Comparison of ENCODE assay signal across 8 mouse cellular contexts in the genomic region with DNA sequence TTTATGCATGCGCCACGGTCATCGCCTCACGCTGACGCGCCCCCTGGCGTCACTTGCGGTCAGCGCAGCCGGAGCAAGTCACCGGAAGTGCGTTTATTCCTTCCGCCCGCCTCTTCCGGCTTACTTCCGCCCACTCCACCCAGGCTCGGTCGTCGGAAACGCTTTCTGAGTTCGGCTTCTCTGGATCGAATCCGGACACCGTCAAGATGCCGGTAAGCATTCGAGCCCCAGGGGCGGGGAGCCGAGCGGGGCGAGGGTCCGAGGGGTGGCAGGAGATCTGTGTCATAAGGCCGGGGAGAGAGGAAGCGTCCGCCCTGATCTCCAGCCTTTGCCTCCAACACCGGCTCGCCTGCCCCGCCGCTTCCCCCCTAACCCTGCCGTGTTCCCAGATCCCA. TPM values are rescaled to one million over a fixed set of nuclear protein-coding genes. Genes with fewer than 3 reads are reported as not detected.
DNase-seq lines count a peak whose midpoint lies in the region; ATAC-seq lines count a peak whose summit lies in the region.

Gene Arpc3 (plus strand): TSS at position 93 of the 395 bp plus-strand sequence.

- H3K4me2 ChIP-seq in heart, embryonic 14.5 days (ENCODE audit: low read length), result peak within 1 kb of the TSS; percentile 80
- H3K4me2 ChIP-seq in liver, embryonic 13.5 days, result peak within 1 kb of the TSS; percentile 73
- H3K4me2 ChIP-seq in stomach, embryonic 16.5 days (ENCODE audit: low read depth, low read length), result peak within 1 kb of the TSS; percentile 88

- peak within 1 kb of the TSS; percentile 94 to 97 for H3K4me3 ChIP-seq in heart, embryonic 14.5 days (ENCODE audit: control insufficient read depth in 1 of 2, insufficient read depth in 1 of 2, low read depth in 1 of 2, low read length in 2 of 2)
- peak within 1 kb of the TSS; percentile 91 for H3K4me3 ChIP-seq in liver, embryonic 13.5 days (replicated peaks)
- H3K4me3 ChIP-seq in stomach, embryonic 16.5 days (replicated peaks; ENCODE audit: low read length), result peak within 1 kb of the TSS; percentile 91

- H3K9me3 ChIP-seq in heart, embryonic 14.5 days (ENCODE audit: control insufficient read depth, low read length), result no peaks in the 10 kb centered on the region
- H3K9me3 ChIP-seq in liver, embryonic 13.5 days (replicated peaks), result no peaks in the 10 kb centered on the region
- no peaks in the 10 kb centered on the region for H3K9me3 ChIP-seq in stomach, embryonic 16.5 days (replicated peaks; ENCODE audit: control insufficient read depth, low read length)

- H3K27me3 ChIP-seq in heart, embryonic 14.5 days (ENCODE audit: control insufficient read depth, insufficient read depth, low read length), result no peaks in the 10 kb centered on the region
- no peaks in the 10 kb centered on the region for H3K27me3 ChIP-seq in liver, embryonic 13.5 days
- no peaks in the 10 kb centered on the region for H3K27me3 ChIP-seq in stomach, embryonic 16.5 days (ENCODE audit: control insufficient read depth, insufficient read depth, low read length)

- ATAC-seq in CD4-positive, CD25-positive, alpha-beta regulatory T cell, adult 4 months, result peak; percentile 90
- ATAC-seq in heart, embryonic 14.5 days (ENCODE audit: insufficient number of reproducible peaks, insufficient read depth, low FRiP score, low read depth), result peak; percentile 84
- ATAC-seq in liver, embryonic 13.5 days (ENCODE audit: low read depth), result peak; percentile 85
- ATAC-seq in stomach, embryonic 16.5 days (ENCODE audit: insufficient read depth, low FRiP score), result peak; percentile 91

- H3K27ac ChIP-seq in heart, embryonic 14.5 days (replicated peaks in 1 of 2; ENCODE audit: control insufficient read depth in 1 of 2, insufficient read depth in 1 of 2, low read depth in 2 of 2, low read length in 2 of 2), result peak within 1 kb of the TSS; percentile 63 to 67
- peak within 1 kb of the TSS; percentile 74 for H3K27ac ChIP-seq in liver, embryonic 13.5 days
- H3K27ac ChIP-seq in stomach, embryonic 16.5 days (ENCODE audit: low read length), result peak within 1 kb of the TSS; percentile 75; the same call in 1 of the 2 replicates

- H3K9ac ChIP-seq in heart, embryonic 14.5 days (ENCODE audit: low read length), result peak within 1 kb of the TSS; percentile 93
- H3K9ac ChIP-seq in liver, embryonic 13.5 days, result peak within 1 kb of the TSS; percentile 93
- peak within 1 kb of the TSS; percentile 88 for H3K9ac ChIP-seq in stomach, embryonic 16.5 days (ENCODE audit: low read length)

- under 1% methylated on average over 39 of the region's 39 CpGs for WGBS in heart, embryonic 14.5 days
- WGBS in liver, embryonic 13.5 days (ENCODE audit: insufficient replicate concordance), result under 1% methylated on average over 39 of the region's 39 CpGs
- WGBS in stomach, embryonic 16.5 days, result under 1% methylated on average over 39 of the region's 39 CpGs

- peaks cover 5% of the 10 kb centered on the region; the same call in 1 of the 2 replicates for H3K36me3 ChIP-seq in heart, embryonic 14.5 days (ENCODE audit: control insufficient read depth, insufficient read depth, low read length)
- peaks cover 13% of the 10 kb centered on the region for H3K36me3 ChIP-seq in liver, embryonic 13.5 days
- H3K36me3 ChIP-seq in stomach, embryonic 16.5 days (ENCODE audit: control insufficient read depth, insufficient read depth, low read length), result no peaks in the 10 kb centered on the region

- peaks cover 2 to 11% of the 10 kb centered on the region in 2 experiments; a peak in 3 of 4 replicates for H3K4me1 ChIP-seq in heart, embryonic 14.5 days (ENCODE audit: control insufficient read depth in 2 of 2, insufficient read depth in 2 of 2, low read length in 2 of 2)
- H3K4me1 ChIP-seq in liver, embryonic 13.5 days (replicated peaks), result peaks cover 21% of the 10 kb centered on the region
- peaks cover 12% of the 10 kb centered on the region for H3K4me1 ChIP-seq in stomach, embryonic 16.5 days (ENCODE audit: control insufficient read depth, insufficient read depth, low read length)

- DNase-seq in c-Kit-negative CD71-positive TER-119-positive erythroid progenitor cells, embryonic 14.5 days (ENCODE audit: low read depth, low spot score), result peak; percentile 83
- DNase-seq in fibroblast of lung, adult 2 months (ENCODE audit: low read depth), result peak; percentile 77
- DNase-seq in kidney, postnatal 14 days, result peak; percentile 95
- DNase-seq in liver, embryonic 13.5 days, result peak; percentile 89
- DNase-seq in neural tube, embryonic 10.5 days (ENCODE audit: extremely low spot score, low spot score), result peak; percentile 94

RNA-seq across cellular contexts. Expression of gene Arpc3, which starts in this region (rescaled TPM):
- 100 to 1,000 TPM; 394 to 533 TPM for polyA plus RNA-seq in CD4-positive, CD25-positive, alpha-beta regulatory T cell, adult 4 months (2017; shearing (Covaris generic))
- polyA plus RNA-seq in heart, embryonic 14.5 days (2014; fragmentation: Nextera tagmentation; extraction: Ambion mirVana), result 37.9 and 46.4 TPM in 2 replicates
- 103 and 115 TPM in 2 replicates for polyA plus RNA-seq in liver, embryonic 13.5 days (2015; fragmentation: Nextera tagmentation; extraction: Ambion mirVana)
- 161 and 164 TPM in 2 replicates for polyA plus RNA-seq in stomach, embryonic 16.5 days (2015; fragmentation: Nextera tagmentation; extraction: Ambion mirVana)

Comparison
In these comparisons a context has a peak if more than half of its experiments do, and no peak if none do; other contexts are left out.
1. Peak in every context shown above with its lines: DNase-seq, ATAC-seq, H3K4me3 ChIP-seq and H3K27ac ChIP-seq.